Mouse (Mus musculus) midbrain, embryonic 16.5 days (tissue): ENCODE data around the gene Hnrnpdl. TPM values are rescaled to one million over a fixed set of nuclear protein-coding genes. Genes with fewer than 3 reads are reported as not detected.

ENCODE experiments used
- ATAC-seq: fragments of 200-750 bp; cut with Nextera tagmentation; 2 replicates; pipeline ENCODE4 v1.8.0; 2017; ENCODE audit warnings: moderate TSS enrichment
- H3K27ac ChIP-seq: fragments of 300-500 bp; sonication (generic); 2 replicates; pipeline ENCODE4 v1.5.1; 2014; ENCODE audit warnings: mild to moderate bottlenecking, low read length, mixed read lengths
- H3K27me3 ChIP-seq: fragments of 300-500 bp; sonication (generic); 2 replicates; pipeline ENCODE4 v1.6.1; 2014; ENCODE audit warnings: low read depth, low read length, mixed read lengths; ENCODE audit not compliant: control insufficient read depth, insufficient read depth
- H3K36me3 ChIP-seq: fragments of 300-500 bp; sonication (generic); 2 replicates; pipeline ENCODE4 v1.6.1; 2014; ENCODE audit warnings: mild to moderate bottlenecking, low read length, moderate library complexity, mixed read lengths; ENCODE audit not compliant: control insufficient read depth, insufficient read depth
- H3K4me1 ChIP-seq: fragments of 300-500 bp; sonication (generic); 2 replicates; pipeline ENCODE4 v1.6.1; 2014; ENCODE audit warnings: mild to moderate bottlenecking, low read length, mixed read lengths; ENCODE audit not compliant: control insufficient read depth, insufficient read depth
- H3K4me2 ChIP-seq: fragments of 300-500 bp; sonication (generic); 2 replicates; pipeline ENCODE4 v1.6.1; 2014; ENCODE audit warnings: mild to moderate bottlenecking, low read length, mixed read lengths
- H3K4me3 ChIP-seq: fragments of 300-500 bp; sonication (generic); 2 replicates; pipeline ENCODE4 v1.5.1; 2014; ENCODE audit warnings: low read depth, mild to moderate bottlenecking, low read length, moderate library complexity, mixed read lengths
- H3K9ac ChIP-seq: fragments of 300-500 bp; sonication (generic); 2 replicates; pipeline ENCODE4 v1.6.1; 2014; ENCODE audit warnings: low read depth, low read length, mixed read lengths
- H3K9me3 ChIP-seq: fragments of 300-500 bp; sonication (generic); replicated peaks from 2 replicates; pipeline ENCODE4 v1.6.1; 2014; ENCODE audit warnings: mild to moderate bottlenecking, low read length, mixed read lengths; ENCODE audit not compliant: control insufficient read depth, poor library complexity, severe bottlenecking
- whole genome bisulfite sequencing: fragments of 180-500 bp; shearing (Covaris S2); extraction: QIAGEN DNeasy Blood & Tissue Kit; methylation state at CpG from one replicate; pipeline ENCODE4 v1.1.7; 2014; 5-methylcytosine and 5-hydroxymethylcytosine counted together
- polyA plus RNA-seq: library from polyadenylated mRNA; unstranded; fragments of >200 nt; fragmentation: Nextera tagmentation; extraction: Ambion mirVana; gene quantifications from 2 replicates; pipeline ENCODE4 v1.2.1, GENCODE M21; 2015

The Hnrnpdl gene
- polyA plus RNA-seq, 1 experiment from 2014 or later, result 199 TPM

- 66% methylated on average over 3 of the region's 3 CpGs for WGBS
- H3K9ac ChIP-seq, result no peak overlapping the region
- no peak overlapping the region for H3K4me2 ChIP-seq
- H3K9me3 ChIP-seq, result no peaks in the 10 kb centered on the region
- H3K36me3 ChIP-seq, result no peaks in the 10 kb centered on the region
- no peaks in the 10 kb centered on the region for H3K4me1 ChIP-seq
- H3K27ac ChIP-seq, result no peak overlapping the region
- no peaks in the 10 kb centered on the region for H3K27me3 ChIP-seq
- no peak overlapping the region for H3K4me3 ChIP-seq
- ATAC-seq, result no peak
These were observed 34.0 kb downstream of the Hnrnpdl start for GRCm38 (mm10) chr5:100005431-100005830.

- Histone ChIP-seq H3K36me3 (no peaks in the 10 kb centered on the region), H3K9ac (no peak overlapping the region), H3K27me3 (no peaks in the 10 kb centered on the region), H3K27ac (no peak overlapping the region), H3K4me3 (no peak overlapping the region), H3K4me1 (no peaks in the 10 kb centered on the region), H3K9me3 (no peaks in the 10 kb centered on the region), H3K4me2 (no peak overlapping the region)
- 80% methylated on average over 4 of the region's 4 CpGs for WGBS
- no peak for ATAC-seq
These were observed 35.6 kb downstream of the Hnrnpdl start for GRCm38 (mm10) chr5:100003895-100004294.

DNA sequence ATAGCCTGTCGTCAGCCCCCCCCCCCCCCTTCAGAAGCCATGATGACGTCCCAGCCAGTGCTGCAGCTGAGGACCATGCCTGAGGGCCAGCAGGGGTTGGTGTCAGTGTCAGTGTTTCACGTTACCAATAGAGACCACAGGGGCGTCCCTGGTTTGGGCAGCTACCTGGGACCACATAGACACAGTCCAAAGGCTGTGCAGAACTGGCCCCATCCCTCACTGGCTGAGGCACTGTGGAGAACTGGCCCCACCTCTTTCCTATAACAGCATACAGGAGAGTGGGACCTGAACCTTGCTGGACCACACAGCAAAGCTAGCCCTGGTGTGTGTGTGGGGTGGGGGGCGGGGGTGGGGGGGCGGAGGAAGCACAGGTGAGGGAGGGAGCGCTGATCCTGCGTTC, 39.0 kb downstream of the Hnrnpdl start:
- Histone ChIP-seq H3K4me3 (no peak overlapping the region), H3K4me1 (no peaks in the 10 kb centered on the region), H3K4me2 (no peak overlapping the region), H3K36me3 (no peaks in the 10 kb centered on the region), H3K27ac (no peak overlapping the region), H3K9me3 (no peaks in the 10 kb centered on the region; the same call in 1 of the 2 replicates), H3K27me3 (no peaks in the 10 kb centered on the region), H3K9ac (no peak overlapping the region)
- no peak for ATAC-seq
- 56% methylated on average over 6 of the region's 8 CpGs for WGBS

GRCm38 (mm10) chr5:100000048-100000447, 39.4 kb downstream of the Hnrnpdl start:
- no peaks in the 10 kb centered on the region for H3K27me3 ChIP-seq
- no peaks in the 10 kb centered on the region for H3K4me1 ChIP-seq
- no peak for ATAC-seq
- no peak overlapping the region for H3K4me2 ChIP-seq
- no peaks in the 10 kb centered on the region; the same call in 1 of the 2 replicates for H3K9me3 ChIP-seq
- H3K27ac ChIP-seq, result no peak overlapping the region
- H3K9ac ChIP-seq, result no peak overlapping the region
- WGBS, result 83% methylated on average over 7 of the region's 7 CpGs
- H3K4me3 ChIP-seq, result no peak overlapping the region
- no peaks in the 10 kb centered on the region for H3K36me3 ChIP-seq

DNA sequence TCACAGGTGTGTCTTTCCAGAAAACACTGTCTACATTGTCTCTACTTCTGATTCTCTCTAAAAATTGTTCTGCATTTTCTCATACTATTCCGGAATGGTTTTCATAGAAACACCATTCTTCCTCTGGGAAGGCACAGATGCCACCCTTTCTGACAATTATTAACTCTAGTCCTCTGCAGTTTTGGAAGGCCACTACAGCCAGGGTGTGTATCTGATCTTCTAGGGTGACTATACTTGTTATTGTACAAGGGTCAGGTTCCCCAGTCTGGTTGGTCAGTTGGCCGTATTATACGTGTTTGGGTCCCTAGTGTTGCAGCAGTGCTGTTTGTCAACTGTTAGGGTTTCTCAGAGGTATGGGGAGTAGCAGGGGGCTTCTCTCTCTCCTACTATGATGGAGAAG, 44.8 kb downstream of the Hnrnpdl start:
- no peaks in the 10 kb centered on the region for H3K27me3 ChIP-seq
- H3K4me1 ChIP-seq, result no peaks in the 10 kb centered on the region
- H3K9ac ChIP-seq, result no peak overlapping the region
- H3K4me3 ChIP-seq, result no peak overlapping the region
- WGBS, result 92% methylated on average over 3 of the region's 3 CpGs
- no peaks in the 10 kb centered on the region; the same call in 1 of the 2 replicates for H3K9me3 ChIP-seq
- no peak overlapping the region for H3K4me2 ChIP-seq
- H3K36me3 ChIP-seq, result no peaks in the 10 kb centered on the region
- ATAC-seq, result no peak
- no peak overlapping the region for H3K27ac ChIP-seq

DNA sequence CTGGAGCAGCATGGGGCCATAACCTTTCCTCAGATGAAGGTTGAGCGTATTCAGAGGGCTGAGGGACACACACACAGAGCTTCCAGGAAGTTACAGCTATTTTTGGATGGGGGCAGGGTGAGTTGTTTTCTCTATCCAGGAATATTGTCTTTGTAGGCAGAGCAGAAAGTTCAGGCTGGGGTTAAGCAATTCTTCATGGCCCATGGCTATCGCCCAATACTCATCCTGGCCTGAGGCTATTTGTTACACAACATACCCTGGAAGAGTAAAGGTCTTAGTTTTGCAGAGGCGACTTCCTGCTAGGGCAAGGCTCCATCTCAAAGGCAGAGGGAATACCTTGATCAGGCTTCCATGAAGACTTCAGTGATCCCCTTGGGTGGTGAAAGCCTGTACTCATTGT, 45.3 kb downstream of the Hnrnpdl start:
- no peak overlapping the region for H3K27ac ChIP-seq
- no peaks in the 10 kb centered on the region for H3K27me3 ChIP-seq
- 89% methylated on average over 3 of the region's 3 CpGs for WGBS
- H3K9ac ChIP-seq, result no peak overlapping the region
- no peaks in the 10 kb centered on the region; the same call in 1 of the 2 replicates for H3K9me3 ChIP-seq
- ATAC-seq, result no peak
- H3K36me3 ChIP-seq, result no peaks in the 10 kb centered on the region
- no peak overlapping the region for H3K4me2 ChIP-seq
- no peaks in the 10 kb centered on the region for H3K4me1 ChIP-seq
- no peak overlapping the region for H3K4me3 ChIP-seq

Other genes starting within 250 kb of the Hnrnpdl start
- 0.34 and 1.0 TPM in 2 replicates for gene Vamp9, start 133.4 kb downstream of the Hnrnpdl start, polyA plus RNA-seq
- 96.2 and 121 TPM in 2 replicates for gene Hnrnpd, start 60.7 kb downstream of the Hnrnpdl start, polyA plus RNA-seq
- 2.2 and 2.5 TPM in 2 replicates for gene 4930524J08Rik, start 60.6 kb downstream of the Hnrnpdl start, polyA plus RNA-seq
- 57.4 and 61.3 TPM in 2 replicates for gene Enoph1, start 321 bp upstream of the Hnrnpdl start, polyA plus RNA-seq
- 51.9 and 60.2 TPM in 2 replicates for gene Tmem150c, start 120.1 kb upstream of the Hnrnpdl start, polyA plus RNA-seq